Mouse (Mus musculus) embryonic facial prominence, embryonic 14.5 days (tissue): Measurements from ENCODE around the gene Rab8b. TPM values are rescaled to one million over a fixed set of nuclear protein-coding genes. Genes with fewer than 3 reads are reported as not detected.
"Not testable (repeated sequence)": the region's sequence is repeated elsewhere in the genome, so short reads cannot be mapped to it uniquely, and the experiment has no call there.

Experiments used
- ATAC-seq: fragments of 200-750 bp; cut with Nextera tagmentation; 2 replicates; pipeline ENCODE4 v1.8.0; 2017; ENCODE audit warnings: low read depth, moderate number of reproducible peaks, moderate TSS enrichment
- DNase-seq: peaks from one replicate; pipeline ENCODE4 v3.0.0-alpha.2; 2015; ENCODE audit warnings: low spot score
- H3K27ac ChIP-seq: fragments of 300-500 bp; sonication (generic); replicated peaks from 2 replicates; pipeline ENCODE4 v1.5.1; 2014; ENCODE audit warnings: low read depth, mild to moderate bottlenecking, low read length, moderate library complexity
- H3K27me3 ChIP-seq: fragments of 300-500 bp; sonication (generic); replicated peaks from 2 replicates; pipeline ENCODE4 v1.6.1; 2014; ENCODE audit warnings: low read length; ENCODE audit not compliant: control insufficient read depth, insufficient read depth
- H3K36me3 ChIP-seq: fragments of 300-500 bp; sonication (generic); 2 replicates; pipeline ENCODE4 v1.6.1; 2014; ENCODE audit warnings: low read length, mixed read lengths; ENCODE audit not compliant: control insufficient read depth, insufficient read depth
- H3K4me1 ChIP-seq: fragments of 300-500 bp; sonication (generic); 2 replicates; pipeline ENCODE4 v1.6.1; 2014; ENCODE audit warnings: antibody characterized with exemption, low read length; ENCODE audit not compliant: control insufficient read depth, insufficient read depth
- H3K4me2 ChIP-seq: fragments of 300-500 bp; sonication (generic); 2 replicates; pipeline ENCODE4 v1.6.1; 2014; ENCODE audit warnings: low read depth, mild to moderate bottlenecking, low read length, moderate library complexity, mixed read lengths
- H3K4me3 ChIP-seq: fragments of 300-500 bp; sonication (generic); 2 replicates; pipeline ENCODE4 v1.5.1; 2014; ENCODE audit warnings: low read depth, mild to moderate bottlenecking, low read length
- H3K9ac ChIP-seq: fragments of 300-500 bp; sonication (generic); 2 replicates; pipeline ENCODE4 v1.6.1; 2014; ENCODE audit warnings: low read depth, mild to moderate bottlenecking, low read length, moderate library complexity, mixed read lengths
- H3K9me3 ChIP-seq: fragments of 300-500 bp; sonication (generic); 2 replicates; pipeline ENCODE4 v1.6.1; 2016; ENCODE audit warnings: low read length; ENCODE audit not compliant: control insufficient read depth
- WGBS: fragments of 180-500 bp; shearing (Covaris S2); extraction: QIAGEN DNeasy Blood & Tissue Kit; methylation state at CpG from one replicate; pipeline ENCODE4 v1.1.7; 2014; 5-methylcytosine and 5-hydroxymethylcytosine counted together
- polyA plus RNA-seq: library from polyadenylated mRNA; unstranded; fragments of >200 nt; fragmentation: Nextera tagmentation; extraction: Ambion mirVana; gene quantifications from 2 replicates; pipeline ENCODE4 v1.2.1, GENCODE M21; 2014

Rab8b gene
- polyA plus RNA-seq, 1 experiment from 2014 or later, result 15.9 TPM

GRCm38 (mm10) chr9:66876577-66876976 lies 42.9 kb downstream of the Rab8b start:
- no peak for ATAC-seq
- H3K27ac ChIP-seq, result no peak overlapping the region
- 54% methylated on average over 5 of the region's 5 CpGs for WGBS

GRCm38 (mm10) chr9:66874297-66874696 lies 45.2 kb downstream of the Rab8b start:
- Histone ChIP-seq H3K36me3 (no peaks in the 10 kb centered on the region; the same call in 1 of the 2 replicates), H3K4me3 (no peak overlapping the region), H3K4me1 (no peaks in the 10 kb centered on the region), H3K9me3 (peaks cover 14% of the 10 kb centered on the region; the same call in 1 of the 2 replicates), H3K27ac (no peak overlapping the region), H3K4me2 (no peak overlapping the region), H3K27me3 (no peaks in the 10 kb centered on the region), H3K9ac (no peak overlapping the region)
- ATAC-seq (no peak), DNase-seq (no peak)
- WGBS, result 96% methylated on average over 5 of the region's 5 CpGs

More at GRCm38 (mm10) chr9:66876577-66876976, 42.9 kb downstream of the Rab8b start:
- DNase-seq, result peak; percentile 76
- no peak overlapping the region for H3K9ac ChIP-seq
- no peak overlapping the region for H3K4me2 ChIP-seq
- no peaks in the 10 kb centered on the region; the same call in 1 of the 2 replicates for H3K36me3 ChIP-seq
- H3K4me1 ChIP-seq, result no peaks in the 10 kb centered on the region
- H3K9me3 ChIP-seq, result peaks cover 14% of the 10 kb centered on the region; the same call in 1 of the 2 replicates
- no peaks in the 10 kb centered on the region for H3K27me3 ChIP-seq
- H3K4me3 ChIP-seq, result no peak overlapping the region

GRCm38 (mm10) chr9:66873531-66873930 lies 46.0 kb downstream of the Rab8b start:
- no peak for ATAC-seq
- H3K27me3 ChIP-seq, result no peaks in the 10 kb centered on the region
- no peak for DNase-seq
- no peak overlapping the region for H3K27ac ChIP-seq
- no peak overlapping the region for H3K4me2 ChIP-seq
- no peak overlapping the region for H3K9ac ChIP-seq
- H3K9me3 ChIP-seq, result peaks cover 14% of the 10 kb centered on the region; the same call in 1 of the 2 replicates
- H3K4me3 ChIP-seq, result no peak overlapping the region
- no peaks in the 10 kb centered on the region; the same call in 1 of the 2 replicates for H3K36me3 ChIP-seq
- H3K4me1 ChIP-seq, result no peaks in the 10 kb centered on the region

GRCm38 (mm10) chr9:66873009-66873408 lies 46.5 kb downstream of the Rab8b start:
- DNase-seq, H3K36me3 ChIP-seq, H3K27ac ChIP-seq, H3K4me3 ChIP-seq, H3K4me2 ChIP-seq, ATAC-seq, H3K4me1 ChIP-seq, H3K9ac ChIP-seq, H3K27me3 ChIP-seq: not testable (repeated sequence)
- peaks cover 14% of the 10 kb centered on the region; the same call in 1 of the 2 replicates for H3K9me3 ChIP-seq
- WGBS, result 74% methylated on average over 2 of the region's 2 CpGs

GRCm38 (mm10) chr9:66872015-66872727 lies 47.3 kb downstream of the Rab8b start:
- no peaks in the 10 kb centered on the region for H3K4me1 ChIP-seq
- H3K27me3 ChIP-seq, result no peaks in the 10 kb centered on the region
- H3K27ac ChIP-seq, result no peak overlapping the region
- H3K9me3 ChIP-seq, result peaks cover 14% of the 10 kb centered on the region; the same call in 1 of the 2 replicates
- no peak overlapping the region for H3K9ac ChIP-seq
- no peak for ATAC-seq
- 72% methylated on average over 10 of the region's 10 CpGs for WGBS
- H3K36me3 ChIP-seq, result no peaks in the 10 kb centered on the region; the same call in 1 of the 2 replicates
- H3K4me3 ChIP-seq, result no peak overlapping the region
- H3K4me2 ChIP-seq, result no peak overlapping the region
- DNase-seq, result no peak

- Histone ChIP-seq H3K9ac (no peak overlapping the region), H3K27ac (no peak overlapping the region), H3K9me3 (no peaks in the 10 kb centered on the region), H3K4me1 (peaks cover 15% of the 10 kb centered on the region), H3K4me3 (no peak overlapping the region), H3K36me3 (peaks cover 8% of the 10 kb centered on the region), H3K4me2 (no peak overlapping the region), H3K27me3 (no peaks in the 10 kb centered on the region)
- DNase-seq, result no peak
- WGBS, result 44% methylated on average over 3 of the region's 3 CpGs
- no peak for ATAC-seq
Measured at GRCm38 (mm10) chr9:66864708-66865107, 54.8 kb downstream of the Rab8b start.

- Histone ChIP-seq H3K9ac (no peak overlapping the region), H3K27me3 (no peaks in the 10 kb centered on the region), H3K4me3 (no peak overlapping the region), H3K9me3 (no peaks in the 10 kb centered on the region), H3K36me3 (peaks cover 20% of the 10 kb centered on the region), H3K27ac (peak overlapping the region; percentile 67), H3K4me2 (no peak overlapping the region), H3K4me1 (peaks cover 15% of the 10 kb centered on the region)
- 42% methylated on average over 3 of the region's 3 CpGs for WGBS
- 0 out of 2 replicates have a peak, but pooled peaks have one; percentile 26 for ATAC-seq
- peak; percentile 74 for DNase-seq
Measured at GRCm38 (mm10) chr9:66863456-66863855, 56.0 kb downstream of the Rab8b start.

- Histone ChIP-seq H3K4me2 (no peak overlapping the region), H3K27ac (no peak overlapping the region), H3K4me3 (no peak overlapping the region), H3K9ac (no peak overlapping the region), H3K27me3 (no peaks in the 10 kb centered on the region), H3K9me3 (no peaks in the 10 kb centered on the region), H3K36me3 (peaks cover 20% of the 10 kb centered on the region), H3K4me1 (peaks cover 15% of the 10 kb centered on the region)
- 82% methylated on average over 4 of the region's 4 CpGs for WGBS
- DNase-seq, result no peak
- ATAC-seq, result no peak
Measured at GRCm38 (mm10) chr9:66862202-66862601, 57.3 kb downstream of the Rab8b start.
